Mouse (Mus musculus) hindbrain, postnatal 0 days (tissue): Measurements from ENCODE around the gene Rgsl1. TPM values are rescaled to one million over a fixed set of nuclear protein-coding genes. Genes with fewer than 3 reads are reported as not detected.
"Not testable (repeated sequence)": the region's sequence is repeated elsewhere in the genome, so short reads cannot be mapped to it uniquely, and the experiment has no call there.

Experiments
- ATAC-seq: fragments of 200-750 bp; cut with Nextera tagmentation; 2 replicates; pipeline ENCODE4 v1.8.0; 2017; ENCODE audit warnings: mild to moderate bottlenecking, moderate TSS enrichment, moderate library complexity
- DNase-seq: peaks from one replicate; pipeline ENCODE4 v3.0.0-alpha.2; 2015; ENCODE audit warnings: low spot score
- H3K27ac ChIP-seq: fragments of 300-500 bp; sonication (generic); 2 replicates; pipeline ENCODE4 v1.5.1; 2014; ENCODE audit warnings: mild to moderate bottlenecking
- H3K27me3 ChIP-seq: fragments of 300-500 bp; sonication (generic); 2 replicates; pipeline ENCODE4 v1.6.1; 2014; ENCODE audit warnings: low read length, mixed read lengths; ENCODE audit not compliant: insufficient read depth
- H3K36me3 ChIP-seq: fragments of 300-500 bp; sonication (generic); 2 replicates; pipeline ENCODE4 v1.6.1; 2014; ENCODE audit warnings: low read length, mixed read lengths; ENCODE audit not compliant: insufficient read depth
- H3K4me1 ChIP-seq: fragments of 300-500 bp; sonication (generic); 2 replicates; pipeline ENCODE4 v1.6.1; 2014; ENCODE audit warnings: antibody characterized with exemption, low read length, mixed read lengths; ENCODE audit not compliant: insufficient read depth
- H3K4me2 ChIP-seq: fragments of 300-500 bp; sonication (generic); 2 replicates; pipeline ENCODE4 v1.6.1; 2014; ENCODE audit warnings: low read depth, mild to moderate bottlenecking, low read length, moderate library complexity, mixed read lengths
- H3K4me3 ChIP-seq: fragments of 300-500 bp; sonication (generic); 2 replicates; pipeline ENCODE4 v1.5.1; 2014; ENCODE audit warnings: low read length
- H3K9ac ChIP-seq: fragments of 300-500 bp; sonication (generic); replicated peaks from 2 replicates; pipeline ENCODE4 v1.6.1; 2014; ENCODE audit warnings: mild to moderate bottlenecking, low read length, moderate library complexity, mixed read lengths
- H3K9me3 ChIP-seq: fragments of 300-500 bp; sonication (generic); 2 replicates; pipeline ENCODE4 v1.6.1; 2016; ENCODE audit warnings: low read length, mixed read lengths
- CTCF ChIP-seq: IDR thresholded peaks from 2 replicates; pipeline ENCODE4 v1.5.1; 2016; ENCODE audit warnings: antibody characterized with exemption, control low read depth, low read depth
- WGBS: fragments of 180-500 bp; shearing (Covaris S2); extraction: QIAGEN DNeasy Blood & Tissue Kit; methylation state at CpG from one replicate; pipeline ENCODE4 v1.1.7; 2014; 5-methylcytosine and 5-hydroxymethylcytosine counted together
- polyA plus RNA-seq: library from polyadenylated mRNA; unstranded; fragments of >200 nt; fragmentation: Nextera tagmentation; extraction: Ambion mirVana; gene quantifications from 2 replicates; pipeline ENCODE4 v1.2.1, GENCODE M21; 2015
- total RNA-seq: library from RNA; depleted of rRNA; stranded (reverse); fragments of >200 nt; gene quantifications from 2 replicates; pipeline ENCODE4 v1.2.3, GENCODE M21; 2014

Gene Rgsl1
- total and polyA plus RNA-seq, 2 experiments from 2014 or later: 0.31 to 0.37 TPM

GRCm38 (mm10) chr1:153778205-153778604 lies 65.7 kb downstream of the Rgsl1 start:
- H3K36me3 ChIP-seq: no peaks in the 10 kb centered on the region
- ATAC-seq (no peak), DNase-seq (no peak)

GRCm38 (mm10) chr1:153776257-153776656 lies 67.7 kb downstream of the Rgsl1 start:
- no peaks in the 10 kb centered on the region for H3K9me3 ChIP-seq
- 83% methylated on average over 7 of the region's 7 CpGs for WGBS
- no peak overlapping the region for H3K4me3 ChIP-seq
- H3K36me3 ChIP-seq: no peaks in the 10 kb centered on the region
- no peak overlapping the region for H3K9ac ChIP-seq
- ATAC-seq (no peak), DNase-seq (no peak)
- no peaks in the 10 kb centered on the region for H3K27me3 ChIP-seq
- TF ChIP-seq CTCF: no peak
- no peak overlapping the region for H3K27ac ChIP-seq
- no peak overlapping the region for H3K4me2 ChIP-seq
- H3K4me1 ChIP-seq: no peaks in the 10 kb centered on the region

More at GRCm38 (mm10) chr1:153778205-153778604, 65.7 kb downstream of the Rgsl1 start:
- Histone ChIP-seq H3K27ac (no peak overlapping the region), H3K4me3 (no peak overlapping the region), H3K9ac (no peak overlapping the region), H3K4me2 (no peak overlapping the region), H3K9me3 (no peaks in the 10 kb centered on the region), H3K4me1 (no peaks in the 10 kb centered on the region), H3K27me3 (no peaks in the 10 kb centered on the region)
- TF ChIP-seq CTCF: no peak
- WGBS: 88% methylated on average over 10 of the region's 10 CpGs

GRCm38 (mm10) chr1:153775174-153775573 lies 68.8 kb downstream of the Rgsl1 start:
- Histone ChIP-seq H3K4me3 (no peak overlapping the region), H3K36me3 (no peaks in the 10 kb centered on the region), H3K27ac (no peak overlapping the region), H3K4me2 (no peak overlapping the region), H3K9me3 (no peaks in the 10 kb centered on the region), H3K4me1 (no peaks in the 10 kb centered on the region), H3K9ac (no peak overlapping the region), H3K27me3 (no peaks in the 10 kb centered on the region)
- DNase-seq (no peak), ATAC-seq (no peak)
- no peak for TF ChIP-seq CTCF
- 91% methylated on average over 6 of the region's 6 CpGs for WGBS

- no peak for ATAC-seq
- Histone ChIP-seq H3K27me3 (no peaks in the 10 kb centered on the region), H3K27ac (no peak overlapping the region), H3K9ac (no peak overlapping the region), H3K9me3 (no peaks in the 10 kb centered on the region), H3K4me3 (no peak overlapping the region), H3K36me3 (no peaks in the 10 kb centered on the region), H3K4me1 (no peaks in the 10 kb centered on the region), H3K4me2 (no peak overlapping the region)
- TF ChIP-seq CTCF: no peak
- WGBS: 90% methylated on average over 1 of the region's 1 CpGs
- DNase-seq: no peak
Measured at GRCm38 (mm10) chr1:153770776-153771167, 73.2 kb downstream of the Rgsl1 start.

- H3K27me3 ChIP-seq: no peaks in the 10 kb centered on the region
- 87% methylated on average over 10 of the region's 10 CpGs for WGBS
- H3K4me3 ChIP-seq: no peak overlapping the region
- no peak overlapping the region for H3K27ac ChIP-seq
- ATAC-seq: no peak
- H3K36me3 ChIP-seq: no peaks in the 10 kb centered on the region
- no peaks in the 10 kb centered on the region for H3K9me3 ChIP-seq
- TF ChIP-seq CTCF: no peak
- no peak overlapping the region for H3K4me2 ChIP-seq
- DNase-seq: no peak
- no peak overlapping the region for H3K9ac ChIP-seq
- H3K4me1 ChIP-seq: no peaks in the 10 kb centered on the region
Measured at GRCm38 (mm10) chr1:153769998-153770775, 73.8 kb downstream of the Rgsl1 start.

GRCm38 (mm10) chr1:153769571-153769970 lies 74.4 kb downstream of the Rgsl1 start:
- H3K9ac ChIP-seq, H3K27me3 ChIP-seq, H3K27ac ChIP-seq, DNase-seq, H3K4me1 ChIP-seq, H3K36me3 ChIP-seq, H3K4me2 ChIP-seq, H3K4me3 ChIP-seq, H3K9me3 ChIP-seq, ATAC-seq: not testable (repeated sequence)
- WGBS: 72% methylated on average over 6 of the region's 6 CpGs

GRCm38 (mm10) chr1:153768465-153768864 lies 75.5 kb downstream of the Rgsl1 start:
- Histone ChIP-seq H3K9ac (no peak overlapping the region), H3K4me2 (no peak overlapping the region), H3K9me3 (no peaks in the 10 kb centered on the region), H3K27me3 (no peaks in the 10 kb centered on the region), H3K36me3 (no peaks in the 10 kb centered on the region), H3K27ac (no peak overlapping the region), H3K4me3 (no peak overlapping the region), H3K4me1 (no peaks in the 10 kb centered on the region)
- TF ChIP-seq CTCF: no peak
- DNase-seq (no peak), ATAC-seq (no peak)
- 75% methylated on average over 5 of the region's 5 CpGs for WGBS
